Mouse (Mus musculus): ENCODE data around the gene Aktip.

- TF ChIP-seq EP300 (IDR thresholded peaks at IDR 0.05; ENCODE audit: low read depth): no peak
- TF ChIP-seq CTCF (IDR thresholded peaks at IDR 0.05; ENCODE audit: low read depth): no peak
These were observed 42.2 kb upstream of the Aktip start for GRCm38 (mm10) chr8:91241873-91242519.
